Mouse (Mus musculus) cortical plate, adult 2 months (tissue): ENCODE data around the gene Dpy19l1.

Source experiments
- CTCF ChIP-seq: fragments of 200-500 bp; IDR thresholded peaks from 2 replicates; pipeline ENCODE4 v1.5.1; 2011; ENCODE audit warnings: mild to moderate bottlenecking, control low read depth, low read length; ENCODE audit not compliant: insufficient read depth; ENCODE audit errors: extremely low read depth
- POLR2A ChIP-seq: fragments of 200-500 bp; IDR thresholded peaks from 2 replicates; pipeline ENCODE4 v1.6.1; 2011; ENCODE audit warnings: mild to moderate bottlenecking, low read length, control low read depth; ENCODE audit not compliant: insufficient read depth; ENCODE audit errors: extremely low read depth

GRCm38 (mm10) chr9:24516575-24517139 lies 13.7 kb upstream of the Dpy19l1 start:
- peak; percentile 97 for TF ChIP-seq CTCF
- TF ChIP-seq POLR2A, result no peak
